Mouse (Mus musculus): Measurements from ENCODE around the gene Prep. TPM values are rescaled to one million over a fixed set of nuclear protein-coding genes. Genes with fewer than 3 reads are reported as not detected.

The Prep gene
- 6.8 and 8.9 TPM in 2 replicates for polyA plus RNA-seq (2012; rRNA removed)

DNA sequence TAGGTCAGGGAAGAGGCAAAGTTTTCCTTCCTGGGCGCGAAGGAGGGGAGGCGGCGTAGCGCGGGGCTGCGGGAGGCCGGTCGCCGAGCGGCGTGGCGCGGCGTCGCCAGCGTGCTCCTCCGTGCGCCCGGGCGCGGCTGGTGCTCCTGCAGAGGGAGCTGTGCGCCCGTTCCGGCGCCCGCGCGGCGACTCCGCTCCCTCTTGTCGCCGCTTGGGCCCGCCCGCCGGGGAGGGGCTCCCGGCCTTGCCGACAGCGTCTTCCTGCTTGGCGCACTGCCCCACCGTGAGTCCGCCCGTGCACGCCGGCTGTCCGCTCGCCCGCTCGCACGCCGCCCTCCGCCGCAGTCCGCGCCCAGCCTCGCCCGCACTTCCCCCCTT is at the start of gene Prep:
Prep (plus strand) TSS at position 273 of the 378 bp plus-strand sequence.
- no peak for DNase-seq (ENCODE audit: low read depth, low spot score)
- under 1% methylated on average over 57 of the region's 57 CpGs for WGBS

DNA sequence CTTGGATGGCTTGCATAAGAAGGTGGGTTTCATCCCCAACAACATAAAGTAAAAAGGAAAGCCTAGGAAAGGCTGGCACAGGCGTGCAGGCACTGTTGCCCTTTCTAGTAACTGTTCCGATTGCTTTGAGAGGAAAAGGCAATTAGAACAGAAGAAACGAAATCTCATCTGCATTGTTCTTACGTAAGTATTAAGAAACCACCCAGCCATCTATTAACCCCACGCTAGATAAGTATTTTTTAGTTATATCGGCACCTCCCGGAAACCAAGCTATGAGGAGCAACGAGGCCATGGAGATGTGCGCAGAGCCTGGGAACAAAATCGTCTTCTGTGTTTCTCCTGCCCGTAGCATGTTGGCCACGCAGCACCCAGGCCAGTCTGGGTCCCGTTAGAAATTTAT is 49.7 kb upstream of the Prep start:
- 74% methylated on average over 13 of the region's 13 CpGs for WGBS
- DNase-seq (ENCODE audit: low read depth, low spot score): no peak

DNA sequence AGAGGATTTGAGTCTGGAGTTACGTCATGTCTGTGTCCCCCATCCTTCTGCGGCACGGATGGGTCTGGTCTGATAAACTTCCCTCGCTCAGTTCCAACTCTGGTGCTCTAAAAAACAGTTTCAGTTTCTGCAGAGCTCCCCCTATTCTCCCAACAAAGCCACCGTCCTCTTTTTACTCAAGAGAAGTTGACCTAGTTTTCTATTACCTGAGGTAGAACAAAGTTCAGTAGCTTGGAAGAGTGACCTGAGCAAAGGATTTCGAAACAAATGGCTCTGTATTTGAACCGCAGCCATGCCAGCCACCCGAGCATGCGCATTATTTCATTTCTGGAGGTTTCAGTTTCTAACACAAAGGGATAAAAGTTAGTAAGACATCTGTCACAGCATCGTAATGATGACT is 49.2 kb upstream of the Prep start:
- DNase-seq (ENCODE audit: low read depth, low spot score): no peak
- WGBS: 32% methylated on average over 10 of the region's 10 CpGs

DNA sequence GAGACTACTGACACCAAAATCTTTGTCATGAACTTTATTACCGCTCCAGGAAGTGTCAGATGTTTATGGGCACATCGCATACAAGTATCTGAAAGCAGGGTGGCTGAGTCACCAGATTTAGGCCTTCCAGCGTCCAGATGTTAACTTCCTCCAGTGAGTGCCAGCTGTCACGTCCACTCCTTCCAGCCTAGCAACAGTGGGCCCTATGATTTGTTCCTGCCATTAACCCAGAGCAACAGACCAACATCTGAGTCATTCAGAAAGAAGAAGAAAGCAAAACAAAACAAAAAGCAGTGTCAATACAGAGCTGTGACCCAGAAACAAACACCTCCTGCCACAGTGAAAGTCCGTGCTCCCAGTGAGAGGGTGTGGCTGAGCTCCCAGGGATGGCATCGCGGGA is 47.6 kb upstream of the Prep start:
- 18% methylated on average over 7 of the region's 7 CpGs for WGBS
- DNase-seq (ENCODE audit: low read depth, low spot score): no peak

DNA sequence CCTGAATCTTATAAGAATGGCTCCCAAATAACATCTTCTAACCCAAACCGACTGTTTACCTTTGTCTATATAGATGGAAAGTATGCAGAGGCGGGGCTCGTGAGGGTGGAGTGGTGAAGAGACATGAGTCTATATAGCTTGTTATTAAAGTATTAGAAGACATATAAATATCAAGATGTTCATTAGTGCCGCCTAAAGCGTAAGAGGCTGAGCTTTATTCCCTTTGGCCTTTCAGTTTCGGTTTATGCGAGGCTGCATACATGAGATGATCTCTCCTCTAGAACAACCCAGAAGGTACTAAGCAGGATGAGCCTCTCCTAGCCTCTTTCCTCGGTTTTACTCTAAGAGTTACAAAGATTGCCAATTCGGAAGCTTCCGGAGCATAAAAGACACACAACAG is 47.2 kb upstream of the Prep start:
- WGBS: 66% methylated on average over 10 of the region's 10 CpGs
- DNase-seq (ENCODE audit: low read depth, low spot score): no peak

DNA sequence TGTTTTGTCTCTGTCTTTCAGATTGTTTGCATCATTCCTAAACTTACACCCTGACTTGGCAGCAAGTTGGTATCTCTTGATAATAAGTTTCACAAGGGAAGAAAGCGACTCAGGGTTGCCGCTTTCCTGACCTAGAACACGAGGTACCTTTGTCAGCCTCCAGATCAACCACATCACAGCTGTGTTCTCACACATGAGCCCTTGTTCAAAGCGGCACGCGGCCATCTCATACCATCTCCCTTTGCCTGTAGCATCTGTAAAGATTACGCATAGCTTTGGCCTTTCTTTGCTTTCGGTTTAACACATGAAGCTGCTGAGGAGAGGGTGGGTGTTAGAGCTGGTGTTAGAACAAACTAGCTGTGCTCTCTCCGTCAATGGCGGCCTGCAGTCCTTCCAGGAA is 46.7 kb upstream of the Prep start:
- WGBS: 90% methylated on average over 10 of the region's 10 CpGs
- DNase-seq (ENCODE audit: low read depth, low spot score): no peak

DNA sequence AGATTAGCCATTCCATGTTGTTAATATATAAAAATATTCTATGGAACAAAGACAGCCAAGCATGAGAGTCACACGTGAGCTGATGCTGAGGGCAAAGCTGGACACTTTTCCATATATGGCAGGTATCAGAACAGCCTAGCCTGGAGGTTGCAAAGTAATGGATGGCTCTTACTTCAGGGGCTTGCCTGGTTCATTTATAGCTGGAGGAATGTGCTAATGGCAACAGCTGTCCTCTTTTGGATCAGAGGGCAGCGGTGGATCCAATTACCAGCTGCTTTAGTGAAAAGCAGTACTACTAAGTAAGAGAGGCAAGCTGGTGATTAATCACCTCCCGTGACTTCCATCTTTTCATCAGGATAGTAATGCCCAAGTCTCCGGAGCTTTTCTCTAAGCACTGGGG is 41.8 kb upstream of the Prep start:
- 69% methylated on average over 4 of the region's 4 CpGs for WGBS
- DNase-seq (ENCODE audit: low read depth, low spot score): no peak

DNA sequence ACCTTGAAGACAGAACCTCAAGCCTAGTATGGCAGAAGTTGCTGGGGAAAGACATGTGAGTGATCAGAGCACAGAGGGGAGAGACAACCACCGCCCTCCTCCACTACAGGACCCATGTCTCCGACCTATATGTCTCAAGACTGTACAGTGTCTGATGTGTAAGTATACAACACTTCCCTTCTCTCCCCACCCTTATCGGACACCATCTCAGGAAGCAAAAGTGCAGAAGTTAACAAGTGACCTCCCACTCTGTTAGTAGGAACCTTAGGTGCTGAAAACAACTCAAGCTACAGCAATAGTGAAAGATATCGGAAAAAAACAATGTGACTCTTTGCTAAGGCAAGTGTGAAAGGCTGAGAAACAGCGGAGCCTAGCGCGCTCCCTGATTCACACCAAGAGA is 40.1 kb upstream of the Prep start:
- DNase-seq (ENCODE audit: low read depth, low spot score): no peak
- WGBS: 93% methylated on average over 7 of the region's 7 CpGs

DNA sequence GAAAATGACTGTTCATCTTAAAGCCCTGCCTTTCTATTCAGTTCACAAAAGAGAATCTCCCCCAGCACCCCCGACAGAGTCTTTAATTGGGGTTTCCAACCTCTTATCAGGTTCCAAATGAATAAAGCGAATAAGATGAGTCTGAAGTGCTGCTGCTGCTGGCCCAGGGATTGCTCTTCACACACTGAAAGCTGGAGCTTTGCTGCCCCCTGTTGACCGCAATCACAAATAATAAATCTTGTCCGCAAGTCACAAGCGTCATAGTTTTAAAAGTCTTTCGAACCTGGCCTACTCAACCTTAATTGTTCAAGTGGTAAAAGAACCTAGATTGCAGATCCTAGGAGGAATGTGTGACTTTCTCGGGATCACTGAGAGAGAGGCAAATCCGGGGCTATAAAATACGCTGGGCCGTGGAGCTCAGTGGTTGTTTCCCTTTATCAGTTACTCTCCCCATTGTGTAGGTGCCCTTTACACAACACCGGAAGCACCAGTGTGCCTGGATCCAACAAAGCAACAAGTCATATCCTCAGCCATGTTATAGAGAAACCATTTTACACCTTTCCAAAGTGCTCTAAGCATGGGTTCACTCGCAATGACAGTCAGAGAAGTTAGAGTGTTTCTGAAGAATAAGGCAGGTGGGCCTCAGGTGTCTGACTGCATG is 21.6 kb upstream of the Prep start:
- WGBS: 19% methylated on average over 12 of the region's 12 CpGs
- no peak for DNase-seq (ENCODE audit: low read depth, low spot score)

DNA sequence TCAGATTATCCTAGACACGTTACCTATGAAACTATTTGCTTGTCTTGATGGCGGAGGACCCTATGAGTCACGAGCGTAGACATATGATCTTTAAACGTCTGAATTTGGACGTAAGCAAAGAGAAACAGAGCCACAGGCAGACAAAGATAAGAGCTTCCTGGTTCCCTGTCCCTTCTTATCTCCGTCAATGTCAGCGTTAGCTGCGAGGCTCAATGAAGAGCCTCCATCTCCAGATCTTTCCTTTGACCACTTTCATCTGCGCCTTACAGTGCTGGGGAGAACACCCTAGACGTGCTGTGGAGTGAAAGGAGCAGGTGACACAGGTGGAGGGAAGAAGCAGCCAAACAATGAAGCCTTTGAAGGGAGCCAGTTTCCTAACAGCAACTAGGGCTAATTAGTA is 18.8 kb upstream of the Prep start:
- WGBS: 25% methylated on average over 11 of the region's 11 CpGs
- no peak for DNase-seq (ENCODE audit: low read depth, low spot score)

DNA sequence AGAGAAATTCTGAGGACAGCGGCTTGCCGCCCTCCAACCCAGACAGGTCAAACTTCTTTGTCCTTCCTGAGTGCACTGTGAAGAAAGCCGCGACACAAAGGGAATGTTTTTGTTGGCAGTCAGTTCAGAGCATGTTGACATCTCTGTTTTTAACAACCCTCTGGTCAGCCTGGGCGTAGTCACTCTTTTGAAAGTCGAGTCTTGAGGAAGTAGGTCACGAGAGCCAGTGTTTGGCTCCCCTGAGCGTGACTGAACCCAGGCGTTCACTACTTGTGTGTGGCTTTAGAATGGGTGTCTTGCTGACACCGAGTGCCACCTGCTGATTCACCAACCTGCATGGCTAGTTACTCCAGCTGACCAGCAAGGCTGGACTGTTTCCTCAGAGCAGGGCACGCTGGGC is 18.4 kb upstream of the Prep start:
- no peak for DNase-seq (ENCODE audit: low read depth, low spot score)
- WGBS: 9% methylated on average over 11 of the region's 11 CpGs

DNA sequence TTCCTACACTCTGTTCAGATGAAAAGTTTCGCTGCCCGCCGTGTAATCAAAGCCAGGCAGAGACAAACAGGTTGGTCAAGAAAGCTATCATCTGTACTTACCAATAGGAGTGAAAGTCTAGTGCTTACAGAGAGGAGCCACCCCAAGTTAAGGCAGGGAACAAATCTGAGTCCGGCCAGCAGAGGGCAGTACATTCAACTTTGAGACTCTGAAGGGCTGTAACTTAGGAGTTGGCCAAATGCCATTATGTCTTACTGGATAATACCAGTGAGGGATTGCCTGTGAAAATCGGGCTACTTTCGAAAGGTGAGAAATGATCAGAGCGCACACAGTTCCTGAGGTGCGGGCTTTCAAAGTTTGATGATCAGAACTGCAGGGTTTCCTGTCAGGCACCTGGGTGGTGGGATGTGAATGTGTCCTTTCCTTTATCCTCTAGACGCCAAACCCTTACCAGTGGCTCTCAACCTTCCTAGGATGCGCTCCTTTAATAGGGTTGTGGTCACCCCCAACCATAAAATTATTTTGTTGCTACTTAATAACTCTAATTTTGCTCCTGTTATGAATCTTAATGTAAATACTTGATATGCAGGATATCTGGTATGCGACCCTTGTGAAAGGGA is 15.8 kb upstream of the Prep start:
- 40% methylated on average over 11 of the region's 11 CpGs for WGBS
- DNase-seq (ENCODE audit: low read depth, low spot score): peak; percentile 87

DNA sequence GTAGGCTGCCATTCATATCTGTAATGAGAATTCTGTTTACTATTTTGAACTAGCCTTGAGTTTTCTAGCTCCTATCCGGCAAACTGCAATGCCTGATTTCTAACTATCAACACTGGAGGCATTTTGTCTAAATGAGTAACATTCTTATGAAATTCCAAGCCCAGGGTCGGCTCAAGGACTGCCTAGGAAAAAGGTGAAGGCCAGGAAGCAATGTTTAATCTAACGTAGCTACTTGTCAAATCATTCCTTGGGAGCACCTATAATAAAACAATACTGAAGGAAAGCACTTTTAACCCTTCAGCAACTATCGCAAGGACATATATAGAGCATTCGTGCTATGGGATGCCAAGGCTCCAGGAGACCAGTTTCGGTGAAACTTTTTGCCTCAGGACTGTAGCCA is 8.6 kb upstream of the Prep start:
- WGBS: 76% methylated on average over 6 of the region's 6 CpGs
- DNase-seq (ENCODE audit: low read depth, low spot score): no peak

DNA sequence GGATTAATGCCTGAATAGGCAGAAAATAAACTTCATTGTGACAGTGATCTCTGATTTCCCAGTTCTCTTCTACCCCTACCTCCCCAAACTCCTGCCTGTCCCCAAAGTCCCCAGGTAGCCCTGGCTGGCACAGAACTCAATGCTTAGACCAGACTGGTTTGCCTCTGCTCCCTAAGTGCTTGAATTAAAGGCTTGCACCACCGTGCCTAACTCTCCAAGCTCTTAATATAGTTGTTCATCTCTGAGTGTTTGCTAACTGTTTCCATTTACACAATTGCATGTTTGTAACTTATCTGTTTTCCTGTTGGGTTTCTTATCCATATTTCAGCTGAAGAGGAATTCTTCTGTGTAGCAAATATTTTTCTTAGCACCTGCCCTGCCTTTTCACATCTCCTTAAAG is 6.2 kb upstream of the Prep start:
- WGBS: 53% methylated on average over 1 of the region's 1 CpGs
- DNase-seq (ENCODE audit: low read depth, low spot score): no peak

DNA sequence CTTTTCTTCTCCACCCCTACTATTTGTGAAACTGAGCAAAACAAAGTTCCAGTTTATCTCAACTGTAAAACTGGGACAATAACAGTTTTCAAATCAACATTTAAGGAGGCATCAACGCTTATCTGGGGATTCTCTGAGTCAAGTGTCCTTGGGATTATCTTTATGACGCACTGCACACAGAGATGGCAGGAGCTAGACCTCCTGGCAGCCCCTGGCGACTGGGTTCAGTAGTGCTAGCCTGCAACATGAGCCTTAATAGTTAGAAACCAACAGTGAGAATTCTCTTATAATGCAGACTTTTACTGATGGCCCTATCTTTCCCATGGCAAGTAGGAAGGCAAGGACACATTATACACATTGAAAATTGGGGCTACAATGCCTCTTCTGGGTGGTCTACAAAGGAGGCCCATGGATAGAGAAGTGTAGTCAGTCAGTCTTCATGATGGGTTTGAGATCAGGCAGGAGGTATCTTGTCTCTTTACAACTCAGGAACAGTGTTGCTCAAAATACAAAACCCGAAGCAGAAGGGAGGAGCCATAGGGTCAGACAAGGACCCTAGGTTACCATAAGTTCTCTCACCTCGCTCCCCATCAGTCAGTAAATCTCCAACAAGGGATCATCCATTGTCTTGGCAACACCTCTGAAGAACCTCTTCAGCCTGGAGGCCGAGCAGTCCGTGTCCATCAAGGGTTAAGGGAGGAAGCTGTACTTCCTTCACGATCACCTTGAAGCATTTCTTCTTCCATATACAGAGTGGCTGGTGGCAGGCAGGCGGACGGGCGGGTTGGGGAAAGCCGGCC is 672 bp upstream of the Prep start:
- WGBS: 9% methylated on average over 12 of the region's 12 CpGs
- no peak for DNase-seq (ENCODE audit: low read depth, low spot score)

DNA sequence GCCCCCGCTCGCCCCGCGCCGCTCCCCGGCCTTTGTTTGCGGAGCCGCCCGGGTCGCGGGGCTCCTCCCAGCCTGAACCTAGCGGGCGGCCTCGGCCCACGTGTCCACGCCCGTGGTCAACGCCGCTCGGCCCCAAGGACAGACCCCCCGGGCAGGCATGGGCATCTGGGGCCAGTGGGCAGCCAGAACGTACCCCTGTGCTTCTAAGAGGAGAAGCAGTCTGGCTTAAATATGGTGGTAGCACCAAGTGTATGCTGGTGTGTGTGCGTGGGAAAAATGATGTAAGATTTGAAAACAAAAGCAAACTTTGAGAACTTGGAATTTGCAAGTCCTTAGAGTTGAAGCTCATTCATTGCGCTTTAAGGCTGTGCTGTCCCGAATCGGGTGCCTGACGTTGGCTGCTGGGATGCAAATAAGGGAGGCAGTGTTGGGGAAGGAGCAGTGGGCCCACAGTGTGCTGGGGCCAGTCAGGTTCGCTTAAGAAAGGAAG is 478 bp downstream of the Prep start:
- WGBS: 1% methylated on average over 28 of the region's 28 CpGs
- no peak for DNase-seq (ENCODE audit: low read depth, low spot score)

DNA sequence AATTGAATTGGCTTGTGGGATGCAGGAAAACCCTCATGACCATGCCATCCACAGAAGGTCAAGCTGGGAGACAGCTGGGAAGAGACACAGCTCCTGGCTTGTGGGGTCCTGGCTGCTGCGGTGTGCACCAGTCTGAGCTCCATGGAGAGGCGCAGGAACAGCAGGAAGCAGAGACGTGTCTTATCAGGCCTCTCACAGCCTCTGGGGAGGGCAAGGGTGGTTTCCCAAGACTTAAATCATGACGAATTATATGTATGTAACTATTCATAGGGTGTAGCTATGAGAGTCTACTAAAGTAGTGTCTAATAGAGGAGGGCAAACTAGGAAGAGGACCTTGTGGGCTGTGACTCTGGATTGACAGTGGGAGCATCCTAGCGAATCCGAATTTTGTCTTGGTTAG is 2.6 kb downstream of the Prep start:
- WGBS: 73% methylated on average over 6 of the region's 6 CpGs
- DNase-seq (ENCODE audit: low read depth, low spot score): no peak

DNA sequence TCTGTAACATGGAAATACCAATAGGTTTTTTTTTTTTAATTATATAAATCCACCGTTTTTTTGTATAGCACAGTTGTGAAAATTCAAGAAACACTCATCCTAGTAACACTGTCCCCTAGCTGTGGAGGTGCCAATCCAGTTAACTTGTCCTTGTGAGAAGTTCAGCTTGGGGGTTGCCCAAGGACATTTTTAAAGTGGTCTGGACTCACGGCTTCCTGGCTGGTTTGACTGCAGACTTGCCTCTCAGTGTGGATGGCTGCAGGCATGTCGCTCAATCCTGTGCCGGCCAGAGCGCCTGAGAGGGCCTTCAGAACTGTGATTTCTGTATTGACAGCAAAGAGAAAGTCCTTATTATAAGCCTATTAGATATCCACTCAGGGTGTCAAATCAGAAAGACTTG is 3.4 kb downstream of the Prep start:
- WGBS: 68% methylated on average over 5 of the region's 5 CpGs
- no peak for DNase-seq (ENCODE audit: low read depth, low spot score)

DNA sequence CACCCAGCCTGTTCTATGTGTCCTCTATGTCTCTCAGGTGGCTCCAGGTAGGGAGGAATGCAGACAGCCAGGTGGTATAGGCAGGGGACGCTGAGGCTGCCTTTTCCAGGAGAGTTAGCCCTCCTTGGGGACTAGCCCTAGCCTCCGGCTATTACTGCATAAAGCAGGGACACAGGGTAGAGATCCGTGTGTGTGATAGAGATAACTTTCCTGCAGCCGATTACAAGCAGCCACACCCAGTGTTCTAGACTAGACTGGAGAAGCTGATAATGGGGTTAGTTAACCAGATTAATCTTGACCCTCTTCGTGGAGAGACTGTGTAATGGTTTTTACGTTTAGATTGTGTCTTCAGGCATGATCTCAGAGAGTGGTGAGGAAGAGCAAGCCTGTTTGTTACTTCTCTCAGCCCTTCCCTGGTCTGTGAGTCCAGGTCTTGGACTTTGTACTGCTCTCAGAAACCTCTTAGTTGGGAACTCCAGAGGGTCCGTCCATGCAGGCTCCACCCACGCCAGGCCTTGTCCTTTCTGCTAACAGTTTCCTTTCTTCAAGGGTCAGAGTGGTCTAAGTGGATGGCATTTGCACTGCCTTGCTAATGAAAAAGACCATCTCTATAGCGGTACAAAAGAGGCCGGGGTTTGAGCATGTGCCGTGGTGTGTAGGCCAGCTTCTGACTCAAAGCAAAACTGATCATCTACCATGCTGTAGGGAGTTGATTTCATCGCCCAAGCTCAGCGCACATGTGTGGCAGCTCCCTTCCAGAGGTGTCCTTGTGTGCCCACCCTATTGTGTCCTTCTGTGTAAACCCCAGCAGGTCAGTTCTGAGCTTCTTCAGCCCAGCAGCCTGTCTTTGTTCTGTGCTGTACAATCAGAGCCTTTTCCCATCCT is 4.2 kb downstream of the Prep start:
- no peak for DNase-seq (ENCODE audit: low read depth, low spot score)
- 65% methylated on average over 13 of the region's 13 CpGs for WGBS

DNA sequence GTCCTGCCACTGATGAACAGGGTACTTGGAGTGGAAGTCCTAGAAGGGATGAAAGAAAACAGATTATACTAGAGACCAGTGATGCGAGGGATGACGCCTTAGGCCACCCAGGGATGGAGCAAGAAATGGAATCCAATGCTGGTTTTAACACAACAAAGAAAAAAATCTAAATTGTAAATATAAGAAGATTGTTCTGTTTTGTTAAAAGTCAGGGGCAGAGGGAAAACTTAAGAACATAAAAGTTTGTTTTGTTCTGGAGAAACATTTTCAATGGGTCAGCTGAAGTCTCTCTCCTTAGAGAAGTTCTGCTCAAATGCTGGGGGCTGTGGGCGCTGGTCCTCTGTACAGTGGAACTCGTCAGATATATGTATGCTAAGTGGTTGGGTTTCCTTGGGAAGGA is 5.3 kb downstream of the Prep start:
- no peak for DNase-seq (ENCODE audit: low read depth, low spot score)
- 92% methylated on average over 4 of the region's 4 CpGs for WGBS

All from large intestine, adult 2 months (tissue).